Mouse (Mus musculus): ENCODE results near the gene Prlr.

The Prlr gene

GRCm38 (mm10) chr15:10177083-10177482 is at the start of gene Prlr:
TSS of gene Prlr (plus strand) at chr15:10177238.
- WGBS = 7% methylated on average over 9 of the region's 9 CpGs

- WGBS = 89% methylated on average over 2 of the region's 2 CpGs
Observed at GRCm38 (mm10) chr15:10133781-10134180, 43.3 kb upstream of the Prlr start.

GRCm38 (mm10) chr15:10134889-10135288 is 42.1 kb upstream of the Prlr start:
- 41% methylated on average over 4 of the region's 4 CpGs for WGBS

- WGBS = 89% methylated on average over 5 of the region's 5 CpGs
Observed at GRCm38 (mm10) chr15:10144520-10144919, 32.5 kb upstream of the Prlr start.

GRCm38 (mm10) chr15:10148196-10148595 is 28.8 kb upstream of the Prlr start:
- WGBS = 81% methylated on average over 4 of the region's 4 CpGs

GRCm38 (mm10) chr15:10160663-10161062 is 16.4 kb upstream of the Prlr start:
- WGBS = 94% methylated on average over 2 of the region's 2 CpGs

GRCm38 (mm10) chr15:10175078-10175477 is 2.0 kb upstream of the Prlr start:
- WGBS = 74% methylated on average over 6 of the region's 6 CpGs

- 76% methylated on average over 7 of the region's 7 CpGs for WGBS
Observed at GRCm38 (mm10) chr15:10175656-10176055, 1.4 kb upstream of the Prlr start.

- 1% methylated on average over 30 of the region's 30 CpGs for WGBS
Observed at GRCm38 (mm10) chr15:10177519-10178130, 587 bp downstream of the Prlr start.

- WGBS = 5% methylated on average over 10 of the region's 10 CpGs
Observed at GRCm38 (mm10) chr15:10178131-10178566, 1.1 kb downstream of the Prlr start.

GRCm38 (mm10) chr15:10180694-10181093 is 3.7 kb downstream of the Prlr start:
- 86% methylated on average over 4 of the region's 4 CpGs for WGBS

GRCm38 (mm10) chr15:10192101-10192630 is 15.1 kb downstream of the Prlr start:
- 81% methylated on average over 6 of the region's 6 CpGs for WGBS

- WGBS = 68% methylated on average over 5 of the region's 5 CpGs
Observed at GRCm38 (mm10) chr15:10200991-10201390, 24.0 kb downstream of the Prlr start.

GRCm38 (mm10) chr15:10202504-10203302 is 25.7 kb downstream of the Prlr start:
- WGBS = 93% methylated on average over 7 of the region's 7 CpGs

GRCm38 (mm10) chr15:10210261-10210770 is 33.3 kb downstream of the Prlr start:
- WGBS = 71% methylated on average over 4 of the region's 4 CpGs

GRCm38 (mm10) chr15:10213213-10213612 is 36.2 kb downstream of the Prlr start:
- WGBS = 86% methylated on average over 6 of the region's 6 CpGs

- 69% methylated on average over 3 of the region's 3 CpGs for WGBS
Observed at GRCm38 (mm10) chr15:10213710-10214109, 36.7 kb downstream of the Prlr start.

GRCm38 (mm10) chr15:10215719-10216118 is 38.7 kb downstream of the Prlr start:
- 89% methylated on average over 8 of the region's 8 CpGs for WGBS

GRCm38 (mm10) chr15:10216189-10216588 is 39.2 kb downstream of the Prlr start:
- WGBS = 95% methylated on average over 4 of the region's 4 CpGs

- WGBS = 77% methylated on average over 4 of the region's 4 CpGs
Observed at GRCm38 (mm10) chr15:10223614-10224155, 46.6 kb downstream of the Prlr start.

GRCm38 (mm10) chr15:10225701-10226100 is 48.7 kb downstream of the Prlr start:
- 75% methylated on average over 4 of the region's 4 CpGs for WGBS

- WGBS = 76% methylated on average over 2 of the region's 2 CpGs
Observed at GRCm38 (mm10) chr15:10228636-10229035, 51.6 kb downstream of the Prlr start.
